Mouse (Mus musculus): ENCODE measurements around the gene Ndn. TPM values are rescaled to one million over a fixed set of nuclear protein-coding genes. Genes with fewer than 3 reads are reported as not detected.

Ndn gene
- polyA plus RNA-seq, 1 experiment from 2014 or later: 203 TPM

DNA sequence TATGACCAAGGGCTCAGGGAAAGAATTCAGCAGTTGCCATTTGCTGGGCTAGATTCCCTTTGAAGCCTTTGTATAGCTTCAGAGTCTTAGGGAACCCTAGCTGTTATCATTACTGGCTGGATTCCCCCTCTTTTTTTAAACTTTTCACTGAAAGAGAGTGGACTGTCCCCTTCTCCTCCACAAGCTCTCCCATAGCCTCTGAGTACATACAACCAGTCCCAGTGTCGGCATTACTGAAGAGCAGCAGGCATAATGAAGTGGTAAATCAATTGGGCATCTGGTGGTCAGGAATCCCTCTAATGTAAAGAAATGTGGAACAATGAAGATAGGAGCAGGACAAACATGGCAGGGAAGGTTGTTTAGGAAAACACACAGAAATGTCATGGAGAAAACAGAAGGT, 45.8 kb downstream of the Ndn start:
- ATAC-seq (ENCODE audit: insufficient read depth, low FRiP score, low TSS enrichment) (no peak), DNase-seq (ENCODE audit: low spot score) (no peak)
- no peaks in the 10 kb centered on the region for H3K4me1 ChIP-seq (ENCODE audit: control insufficient read depth, insufficient read depth, low read length)
- no peak overlapping the region for H3K4me2 ChIP-seq (ENCODE audit: low read depth)
- H3K27ac ChIP-seq (ENCODE audit: low read depth, low read length): no peak overlapping the region
- H3K27me3 ChIP-seq (ENCODE audit: control insufficient read depth, insufficient read depth, low read length): no peaks in the 10 kb centered on the region
- H3K4me3 ChIP-seq (ENCODE audit: low read depth, low read length): no peak overlapping the region
- 39% methylated on average over 1 of the region's 1 CpGs for WGBS
- H3K9ac ChIP-seq (ENCODE audit: low read length): no peak overlapping the region
- H3K9me3 ChIP-seq (ENCODE audit: control insufficient read depth, low read length): no peaks in the 10 kb centered on the region
- no peaks in the 10 kb centered on the region for H3K36me3 ChIP-seq (ENCODE audit: control insufficient read depth, insufficient read depth, low read length)

Other genes starting within 250 kb of the Ndn start
- gene Magel2, start 30.4 kb downstream of the Ndn start, polyA plus RNA-seq (2014; fragmentation: Nextera tagmentation; extraction: Ambion mirVana): 6.0 and 7.5 TPM in 2 replicates
- gene Mkrn3, start 73.6 kb downstream of the Ndn start, polyA plus RNA-seq (2014; fragmentation: Nextera tagmentation; extraction: Ambion mirVana): 12.7 and 13.2 TPM in 2 replicates
- gene Peg12, start 117.9 kb downstream of the Ndn start, polyA plus RNA-seq (2014; fragmentation: Nextera tagmentation; extraction: Ambion mirVana): 61.6 and 63.7 TPM in 2 replicates

Data from neural tube, embryonic 11.5 days (tissue).